Mouse (Mus musculus) testis, postnatal 10 days (tissue): Measurements from ENCODE around the gene Flot2.
A peak's percentile ranks its signal among the peaks of the same experiment; 100 is the strongest.

ENCODE experiments used
- DNase-seq: peaks from one replicate; pipeline ENCODE4 v3.0.0; 2021; ENCODE audit warnings: low spot score

Gene Flot2

DNA sequence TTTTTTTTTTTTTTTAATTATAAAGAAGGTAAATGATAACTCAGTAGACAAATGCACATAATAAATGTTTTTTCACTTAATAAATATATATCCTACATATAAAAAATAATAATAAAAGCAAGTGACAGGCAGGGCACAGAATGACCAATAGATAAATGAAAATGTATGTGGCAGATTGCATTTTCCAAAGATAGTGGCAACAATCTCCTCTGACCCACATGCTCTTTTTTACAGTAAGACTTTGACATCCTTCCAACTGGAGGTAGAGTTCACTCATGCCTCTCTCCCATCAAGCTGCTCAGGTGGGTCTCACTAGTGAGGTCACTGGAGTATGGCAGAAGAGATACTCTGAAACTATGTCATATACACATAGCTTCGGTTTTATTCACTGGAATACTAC is 24.8 kb downstream of the Flot2 start:
- DNase-seq: no peak

GRCm38 (mm10) chr11:78065906-78066305 is 28.2 kb downstream of the Flot2 start:
- no peak for DNase-seq

- no peak for DNase-seq
Measured at GRCm38 (mm10) chr11:78066641-78067040, 28.9 kb downstream of the Flot2 start.

- no peak for DNase-seq
Measured at GRCm38 (mm10) chr11:78067566-78067965, 29.8 kb downstream of the Flot2 start.

DNA sequence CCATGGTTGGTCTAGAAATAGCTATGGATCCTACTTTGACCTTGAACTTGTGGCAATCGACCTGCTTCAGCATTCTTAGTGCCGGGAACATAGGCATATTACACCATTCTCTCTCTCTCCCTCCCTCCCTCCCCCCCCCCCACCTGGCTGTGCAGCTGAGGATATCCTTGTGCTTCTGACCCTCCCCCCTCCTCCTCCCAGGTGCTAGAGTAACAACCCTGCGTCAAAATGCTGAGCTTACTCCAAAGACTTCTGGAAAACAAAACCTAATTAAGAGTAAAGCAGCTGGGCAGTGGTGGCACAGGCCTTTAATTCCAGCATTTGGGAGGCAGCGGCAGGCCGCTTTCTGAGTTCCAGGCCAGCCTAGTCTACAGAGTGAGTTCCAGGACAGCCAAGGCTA is 31.4 kb downstream of the Flot2 start:
- no peak for DNase-seq

- DNase-seq: no peak
Measured at GRCm38 (mm10) chr11:78069646-78070045, 31.9 kb downstream of the Flot2 start.

DNA sequence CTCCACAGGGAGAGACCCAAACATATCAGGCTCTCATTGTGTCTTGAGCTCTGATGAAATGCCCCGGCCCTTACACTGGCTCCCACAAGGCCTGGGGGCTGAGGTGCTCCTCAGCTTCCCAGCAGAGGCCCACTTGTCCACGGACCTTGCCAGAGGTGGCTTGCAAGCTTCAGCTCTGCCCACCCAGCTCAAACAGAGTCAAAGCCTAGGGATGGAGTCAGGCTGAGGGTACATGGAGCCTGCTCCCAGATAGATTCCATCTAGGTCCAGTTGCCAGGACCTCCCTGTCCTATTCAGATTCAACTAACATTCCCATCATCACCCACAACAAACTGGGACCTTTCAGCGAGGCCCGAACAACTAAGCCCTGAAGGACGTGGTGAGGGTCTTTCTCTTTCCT is 34.2 kb downstream of the Flot2 start:
- DNase-seq: no peak

DNA sequence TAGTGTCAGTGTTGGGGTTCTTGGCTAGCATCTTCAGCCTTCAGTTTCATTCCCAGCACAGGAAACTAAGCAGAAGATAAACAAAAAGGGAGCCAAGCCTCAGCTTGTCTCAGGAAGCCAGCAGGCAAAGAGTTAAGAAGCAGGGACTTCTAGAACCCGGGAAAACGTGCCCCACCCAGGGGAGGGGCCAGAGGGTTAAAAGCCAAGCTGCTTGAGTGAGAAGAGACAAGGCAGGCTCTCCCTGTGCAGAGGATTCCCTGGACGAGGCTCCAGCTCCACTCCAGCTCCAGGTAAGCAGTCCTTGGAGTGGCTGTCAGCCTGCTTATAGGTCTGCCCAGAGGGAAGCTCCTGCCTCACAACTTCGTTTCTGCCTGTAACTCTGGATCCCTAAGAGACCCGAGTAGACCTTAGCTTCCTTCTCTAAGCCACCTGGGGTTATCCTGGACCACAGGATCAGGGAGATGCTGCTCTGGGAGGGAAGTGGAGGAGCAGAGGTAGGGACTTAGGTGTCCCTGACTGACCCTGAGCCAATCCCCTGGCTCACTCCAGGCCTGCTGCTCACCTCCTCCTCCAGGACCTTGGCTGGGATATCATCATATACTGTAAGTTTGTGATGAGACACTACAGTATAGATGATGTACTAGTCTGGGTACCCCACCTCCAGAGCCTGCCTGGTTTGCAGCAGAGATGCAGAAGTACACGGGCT is 34.8 kb downstream of the Flot2 start:
- no peak for DNase-seq

GRCm38 (mm10) chr11:78073577-78074276 is 36.0 kb downstream of the Flot2 start:
- no peak for DNase-seq

DNA sequence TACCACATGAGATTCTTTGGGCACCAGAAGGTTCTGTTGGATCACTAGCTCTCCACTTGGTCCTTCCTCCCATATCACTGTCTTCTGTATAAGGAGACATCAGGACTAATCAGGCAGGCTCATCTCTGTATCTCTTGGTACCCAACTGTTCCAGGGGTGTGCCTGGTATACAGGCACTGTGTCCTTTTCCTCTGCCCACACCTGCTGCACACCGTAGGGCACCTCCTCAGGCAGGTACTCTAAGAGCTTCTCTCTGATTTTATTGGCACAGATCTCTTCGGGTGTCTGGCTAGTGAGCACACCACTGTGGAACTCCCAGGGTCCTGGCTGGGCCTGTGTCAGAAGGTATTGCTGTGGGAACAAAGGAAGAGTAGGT is 36.5 kb downstream of the Flot2 start:
- no peak for DNase-seq

- DNase-seq: no peak
Measured at GRCm38 (mm10) chr11:78074666-78075065, 36.9 kb downstream of the Flot2 start.

DNA sequence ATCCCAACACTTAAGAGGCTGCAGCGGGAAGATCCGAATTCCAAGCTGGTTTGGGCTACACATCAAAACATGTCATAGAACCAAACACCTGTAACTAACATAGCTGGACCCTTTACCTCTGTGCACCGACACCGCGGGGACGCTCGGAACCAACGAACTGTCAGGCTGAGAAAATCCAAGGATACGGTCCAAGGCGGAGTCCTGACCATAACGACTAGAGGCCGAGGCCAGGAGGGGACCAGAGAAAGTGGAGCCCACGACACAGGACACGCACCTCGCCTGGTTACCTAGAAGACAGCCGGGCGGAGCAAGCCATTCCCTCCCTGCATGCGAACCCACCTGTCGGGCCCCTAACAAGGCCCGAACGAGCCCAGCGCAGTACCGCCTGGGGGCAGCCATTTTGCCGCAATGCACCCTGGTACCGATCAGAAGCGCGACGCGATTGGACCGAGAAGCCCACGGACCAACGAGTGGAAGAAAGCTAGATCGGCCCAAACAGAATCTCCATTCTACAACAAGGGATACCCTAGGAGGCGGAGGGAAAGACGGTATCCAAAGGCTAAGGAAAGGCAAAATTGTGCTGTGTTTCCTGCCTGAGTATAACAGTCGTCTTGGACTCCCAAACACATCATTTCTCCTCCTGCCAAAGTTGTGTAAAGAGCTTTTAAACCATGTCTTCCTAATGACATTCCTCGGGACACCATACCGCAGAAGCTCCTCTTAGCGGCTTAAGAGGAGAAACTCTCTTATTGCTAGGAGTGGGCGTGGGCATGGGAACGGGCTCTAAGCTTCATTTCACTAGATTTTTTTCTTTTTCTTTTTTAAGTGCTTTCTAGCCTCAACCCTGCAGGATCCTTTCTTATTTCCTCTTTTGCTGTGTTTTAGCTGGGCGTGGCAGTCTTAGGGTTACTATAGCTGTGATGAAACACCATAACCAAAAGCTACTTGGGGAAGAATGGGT is 42.5 kb downstream of the Flot2 start, which contains the start of gene Eral1:
TSS of gene Eral1 (minus strand) at position 423 of the 961 bp plus-strand sequence.
- peak; percentile 89 for DNase-seq

DNA sequence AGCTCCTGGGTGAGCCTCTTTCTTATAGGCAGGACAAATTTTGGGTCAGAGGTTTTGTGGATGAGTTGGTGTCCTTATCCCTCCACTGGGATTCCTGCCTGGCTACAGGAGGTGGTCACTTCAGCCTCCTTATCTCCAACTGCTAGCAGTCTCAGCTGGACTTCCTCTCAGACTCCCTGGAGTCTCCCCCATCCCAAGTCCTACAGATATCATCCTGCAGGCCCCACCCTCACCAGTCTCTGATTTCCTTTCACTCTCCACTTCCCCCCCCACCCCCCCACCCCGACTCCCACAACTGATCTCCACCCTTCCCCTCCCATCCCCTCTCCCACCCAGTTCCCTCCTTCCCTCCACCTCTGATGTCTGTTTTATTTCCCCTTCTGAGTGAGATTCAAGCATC is 45.9 kb downstream of the Flot2 start:
- no peak for DNase-seq

DNA sequence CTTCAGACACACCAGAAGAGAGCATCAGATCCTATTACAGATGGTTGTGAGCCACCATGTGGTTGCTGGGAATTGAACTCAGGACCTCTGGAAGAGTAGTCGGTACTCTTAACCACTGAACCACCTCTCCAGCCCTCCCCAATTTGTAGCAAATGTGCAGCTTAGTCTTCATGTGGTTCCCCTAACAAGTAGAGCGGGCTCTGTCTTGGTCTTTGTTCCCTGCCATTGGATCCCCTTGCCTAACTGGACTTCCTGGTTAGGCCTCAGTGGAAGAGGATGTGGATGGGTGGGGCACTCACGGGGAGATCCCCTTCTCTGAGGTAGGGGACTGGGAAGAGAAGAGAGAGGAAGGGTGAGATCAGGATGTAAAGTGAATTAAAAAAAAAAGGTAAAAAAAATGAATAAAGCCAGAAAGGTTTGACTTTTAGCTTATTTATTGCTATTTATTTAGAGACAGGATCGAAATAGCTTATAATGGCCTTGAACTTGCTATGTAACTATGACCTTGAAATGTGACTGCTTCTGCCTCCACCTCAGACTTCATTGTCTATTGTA is 49.3 kb downstream of the Flot2 start:
- no peak for DNase-seq

DNA sequence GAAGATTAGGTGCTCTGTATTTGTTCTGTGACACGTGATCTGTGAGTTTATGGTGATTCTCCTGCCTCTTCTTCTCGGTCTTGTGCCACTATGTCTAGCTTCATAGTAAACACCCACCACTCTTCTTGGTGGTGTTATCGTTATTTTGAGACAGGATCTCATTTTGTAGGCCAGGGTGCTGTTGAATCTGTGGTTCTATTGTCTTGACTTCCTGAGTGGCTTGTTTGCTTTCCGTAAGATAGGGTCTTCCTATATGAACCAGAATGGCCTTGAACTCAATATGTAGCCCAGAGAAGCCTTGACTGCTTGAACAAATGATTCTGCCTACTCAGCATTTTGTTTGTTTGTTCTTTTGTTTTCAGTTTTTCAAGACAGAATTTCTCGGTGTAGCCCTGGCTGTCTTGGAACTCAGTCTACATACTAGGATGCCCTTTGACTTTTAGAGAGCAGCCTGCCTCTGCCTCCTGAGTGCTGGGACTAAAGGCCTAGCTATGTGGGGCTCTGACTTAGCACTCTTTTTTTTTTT is 50.1 kb downstream of the Flot2 start:
- no peak for DNase-seq

DNA sequence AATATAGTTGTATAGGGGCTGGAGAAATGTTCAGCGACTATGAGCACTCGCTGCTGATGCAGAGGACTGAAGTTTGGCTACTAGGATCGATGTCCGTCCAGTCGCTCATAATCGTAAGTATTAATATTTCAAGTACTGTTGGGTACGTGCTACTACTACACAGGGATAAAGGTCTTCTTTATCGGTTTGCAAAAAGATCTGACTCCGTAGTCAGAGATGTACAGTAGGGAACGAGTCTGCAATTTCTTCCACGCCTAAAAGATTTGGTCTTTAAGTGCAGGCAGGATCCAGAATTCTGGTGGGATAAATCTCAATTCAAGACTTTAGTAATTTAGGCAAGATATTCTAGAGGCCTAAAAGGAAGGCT is 56.4 kb downstream of the Flot2 start:
- no peak for DNase-seq

DNA sequence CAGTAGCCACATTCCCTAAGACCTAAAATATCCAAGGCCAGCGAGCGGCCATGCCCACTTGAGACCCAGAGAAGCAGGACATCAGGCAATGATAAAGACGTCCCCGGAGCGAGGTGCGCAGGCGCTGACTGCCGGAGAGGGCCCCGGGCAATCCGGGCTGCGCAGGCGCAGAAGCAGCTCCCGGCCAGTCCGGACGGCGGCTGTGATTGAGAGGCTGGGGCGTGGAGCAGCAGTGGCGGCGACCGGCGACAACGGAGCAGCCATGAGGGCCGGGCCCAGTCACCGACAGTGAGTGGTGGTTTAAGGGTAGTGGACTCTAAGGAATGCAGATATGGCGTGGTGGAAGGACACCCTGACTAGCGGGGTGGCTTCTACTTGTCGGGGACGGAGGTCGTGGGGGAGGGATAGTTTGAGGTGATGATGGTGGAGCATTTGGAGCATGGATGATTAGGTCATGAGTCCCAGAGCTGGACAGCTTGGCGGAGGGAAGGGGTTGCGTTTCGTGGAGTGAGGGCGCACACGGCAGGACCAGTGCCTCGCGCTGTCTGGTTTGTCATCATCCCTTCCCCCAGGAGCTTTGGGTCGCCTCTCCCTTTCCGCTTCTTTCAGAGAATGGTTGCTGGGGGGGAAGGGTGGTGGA is 56.9 kb downstream of the Flot2 start, which contains the start of gene Fam222b:
TSS of gene Fam222b (plus strand) at position 157 of the 640 bp plus-strand sequence.
- DNase-seq: peak; percentile 94

DNA sequence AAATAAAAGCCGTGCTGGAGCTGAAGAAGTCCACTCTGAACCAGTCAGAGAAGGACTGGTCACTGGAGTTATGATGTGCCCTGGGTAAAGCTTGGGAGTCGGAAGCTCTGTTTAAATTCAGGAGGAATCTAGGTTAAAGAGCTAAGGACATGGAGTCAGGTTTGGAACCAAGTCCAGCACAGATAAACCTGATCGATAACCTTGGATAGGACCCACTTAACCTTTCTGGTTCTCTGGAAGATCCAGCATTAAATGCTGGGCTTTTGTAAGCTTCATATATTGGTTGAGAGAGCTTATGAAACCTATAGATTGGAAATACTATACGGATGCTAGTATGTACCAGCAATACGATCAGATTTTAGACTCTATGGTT is 57.4 kb downstream of the Flot2 start:
- no peak for DNase-seq

DNA sequence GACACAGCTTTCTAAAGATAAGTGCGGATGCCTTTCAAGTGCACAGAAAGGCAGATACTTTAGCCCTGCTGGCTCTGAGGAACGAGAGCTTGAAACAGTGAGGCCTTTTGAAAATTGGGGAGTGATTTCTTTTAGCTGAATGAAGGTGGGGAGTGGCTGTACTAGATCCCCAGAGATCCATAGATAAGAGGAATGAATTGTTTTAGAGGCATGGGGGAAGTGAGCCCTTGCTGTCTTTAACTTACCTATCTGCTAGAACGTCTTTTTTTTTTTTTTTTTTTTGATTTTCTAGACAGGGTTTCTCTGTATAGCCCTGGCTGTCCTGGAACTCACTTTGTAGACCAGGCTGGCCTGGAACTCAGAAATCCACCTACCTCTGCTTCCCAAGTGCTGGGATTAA is 59.3 kb downstream of the Flot2 start:
- DNase-seq: no peak

DNA sequence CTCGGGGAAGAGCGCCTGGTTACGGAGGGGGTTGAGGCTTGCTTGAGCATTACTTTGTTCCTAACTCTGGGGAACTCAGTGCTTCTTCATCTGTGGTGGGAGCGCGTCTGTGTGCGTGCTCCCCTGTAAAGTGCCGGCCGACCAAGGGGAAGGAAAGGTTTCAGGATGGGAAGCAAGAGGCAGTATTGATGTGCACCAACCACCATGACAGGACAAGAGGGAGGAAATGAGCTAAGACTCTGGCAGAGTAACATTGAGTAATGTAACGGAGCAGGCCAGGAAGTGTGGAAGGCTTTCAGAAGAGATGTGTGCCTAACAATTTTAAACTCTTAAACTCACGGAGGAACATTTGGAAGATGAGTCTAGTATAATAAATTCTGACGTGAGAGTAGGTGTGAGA is 63.0 kb downstream of the Flot2 start:
- DNase-seq: no peak

DNA sequence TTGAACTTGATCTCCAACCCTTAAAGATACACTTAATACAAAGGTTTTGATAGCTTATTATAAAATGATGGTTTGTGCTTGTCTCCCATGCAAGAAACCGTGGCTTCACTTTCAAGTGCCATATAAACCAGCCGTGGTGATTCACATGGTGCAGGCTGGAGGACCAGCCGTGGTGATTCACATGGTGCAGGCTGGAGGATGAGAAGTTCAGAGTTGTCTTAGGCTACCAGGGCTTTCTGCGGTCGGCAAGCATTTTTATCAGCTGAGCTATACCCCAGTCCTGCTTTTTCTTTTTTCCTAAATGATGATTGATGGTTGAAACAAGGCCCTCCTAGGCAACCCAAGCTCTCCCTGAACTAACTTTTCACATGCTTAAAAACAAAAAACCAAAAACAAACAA is 64.4 kb downstream of the Flot2 start:
- no peak for DNase-seq
